Mouse (Mus musculus) olfactory bulb, adult 2 months (tissue): ENCODE data around the gene Sorcs3.

Experiments used
- CTCF ChIP-seq: fragments of 200-500 bp; IDR thresholded peaks from 2 replicates; pipeline ENCODE4 v1.5.1; 2012; ENCODE audit warnings: low read depth, mild to moderate bottlenecking, low read length, moderate library complexity; ENCODE audit not compliant: insufficient read depth
- POLR2A ChIP-seq: fragments of 200-500 bp; IDR thresholded peaks from 2 replicates; pipeline ENCODE4 v1.6.1; 2012; ENCODE audit warnings: mild to moderate bottlenecking, low read depth, low read length, moderate library complexity; ENCODE audit not compliant: insufficient read depth

DNA sequence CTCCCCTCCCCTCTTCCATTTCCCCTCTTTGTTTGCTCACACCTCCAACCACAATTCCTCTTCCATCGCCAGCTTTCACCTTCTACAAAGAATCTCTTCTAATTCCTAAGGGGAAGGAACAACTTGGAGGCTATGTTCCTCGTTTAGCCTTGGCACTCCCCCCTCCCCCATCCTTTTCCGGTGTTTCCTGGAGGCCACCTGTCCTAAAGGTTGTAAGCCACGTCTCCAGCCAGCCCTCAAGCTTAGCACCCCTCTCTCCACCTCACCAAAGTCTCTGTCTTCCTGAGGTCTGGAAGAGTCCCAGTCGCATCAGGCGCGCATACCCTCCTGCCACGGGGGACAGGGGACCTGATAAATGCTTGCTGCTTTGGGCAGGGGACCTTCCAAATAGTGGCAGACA lies 1.3 kb upstream of the Sorcs3 start:
- TF ChIP-seq CTCF: no peak
- no peak for TF ChIP-seq POLR2A
